Mouse (Mus musculus) intestine, postnatal 0 days (tissue): ENCODE data around the gene Dapk3. TPM values are rescaled to one million over a fixed set of nuclear protein-coding genes. Genes with fewer than 3 reads are reported as not detected.

Experiments
- ATAC-seq: fragments of 200-750 bp; cut with Nextera tagmentation; 2 replicates; pipeline ENCODE4 v1.8.0; 2017; ENCODE audit warnings: mild to moderate bottlenecking, moderate TSS enrichment, moderate library complexity
- H3K27ac ChIP-seq: fragments of 300-500 bp; sonication (generic); 2 replicates; pipeline ENCODE4 v1.5.1; 2014; ENCODE audit warnings: mild to moderate bottlenecking, low read depth, low read length, moderate library complexity
- H3K27me3 ChIP-seq: fragments of 300-500 bp; sonication (generic); replicated peaks from 2 replicates; pipeline ENCODE4 v1.6.1; 2014; ENCODE audit warnings: low read length, mixed read lengths; ENCODE audit not compliant: control insufficient read depth, insufficient read depth
- H3K36me3 ChIP-seq: fragments of 300-500 bp; sonication (generic); 2 replicates; pipeline ENCODE4 v1.6.1; 2014; ENCODE audit warnings: mild to moderate bottlenecking, moderate library complexity; ENCODE audit not compliant: control insufficient read depth, insufficient read depth
- H3K4me1 ChIP-seq: fragments of 300-500 bp; sonication (generic); replicated peaks from 2 replicates; pipeline ENCODE4 v1.6.1; 2014; ENCODE audit warnings: antibody characterized with exemption, low read length, mixed read lengths; ENCODE audit not compliant: control insufficient read depth, insufficient read depth
- H3K4me2 ChIP-seq: fragments of 300-500 bp; sonication (generic); replicated peaks from 2 replicates; pipeline ENCODE4 v1.6.1; 2014; ENCODE audit warnings: low read depth, mild to moderate bottlenecking, moderate library complexity
- H3K4me3 ChIP-seq: fragments of 300-500 bp; sonication (generic); 2 replicates; pipeline ENCODE4 v1.5.1; 2014; ENCODE audit warnings: low read depth, low read length
- H3K9ac ChIP-seq: fragments of 300-500 bp; sonication (generic); 2 replicates; pipeline ENCODE4 v1.6.1; 2014; ENCODE audit warnings: mild to moderate bottlenecking, low read depth, low read length
- H3K9me3 ChIP-seq: fragments of 300-500 bp; sonication (generic); 2 replicates; pipeline ENCODE4 v1.6.1; 2016; ENCODE audit warnings: mixed run types; ENCODE audit not compliant: control insufficient read depth
- CTCF ChIP-seq: sonication (generic); IDR thresholded peaks from 2 replicates; pipeline ENCODE4 v1.5.1; 2016; ENCODE audit warnings: low read depth, mild to moderate bottlenecking, control low read depth, antibody characterized with exemption, moderate library complexity
- WGBS: fragments of 180-500 bp; shearing (Covaris S2); extraction: QIAGEN DNeasy Blood & Tissue Kit; methylation state at CpG from one replicate; pipeline ENCODE4 v1.1.7; 2014; 5-methylcytosine and 5-hydroxymethylcytosine counted together
- polyA plus RNA-seq: library from polyadenylated mRNA; unstranded; fragments of >200 nt; fragmentation: Nextera tagmentation; extraction: Ambion mirVana; gene quantifications from 2 replicates; pipeline ENCODE4 v1.2.1, GENCODE M21; 2015

The Dapk3 gene
- polyA plus RNA-seq, 1 experiment from 2014 or later = 53.4 TPM

DNA sequence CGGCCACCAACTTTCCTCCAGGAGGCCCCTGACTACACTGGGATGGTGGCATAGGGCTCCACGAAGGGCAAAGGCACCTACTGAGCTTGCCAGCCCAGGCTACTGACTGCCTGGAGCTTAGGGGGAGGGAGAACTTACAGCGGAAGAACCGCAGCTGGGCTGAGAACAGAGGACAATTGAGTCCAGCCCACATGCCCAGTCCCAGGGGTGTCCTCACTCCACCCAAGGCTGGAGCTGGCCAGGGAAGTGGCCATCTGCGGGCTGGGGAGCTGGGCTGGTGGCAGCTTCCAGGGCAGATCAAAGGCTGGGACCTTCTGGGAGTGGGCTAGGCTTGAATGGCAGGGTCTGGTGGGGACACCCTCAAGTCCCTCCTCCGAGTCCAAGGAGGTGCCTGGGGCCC is 28.1 kb upstream of the Dapk3 start:
- peaks cover 65% of the 10 kb centered on the region for H3K36me3 ChIP-seq
- no peak overlapping the region for H3K4me2 ChIP-seq
- 75% methylated on average over 6 of the region's 6 CpGs for WGBS
- no peak for ATAC-seq
- H3K4me3 ChIP-seq = no peak overlapping the region
- peak overlapping the region; percentile 15; the same call in 1 of the 2 replicates for H3K27ac ChIP-seq
- H3K27me3 ChIP-seq = no peaks in the 10 kb centered on the region
- H3K9me3 ChIP-seq = no peaks in the 10 kb centered on the region
- H3K4me1 ChIP-seq = no peaks in the 10 kb centered on the region
- H3K9ac ChIP-seq = no peak overlapping the region
- no peak for TF ChIP-seq CTCF

DNA sequence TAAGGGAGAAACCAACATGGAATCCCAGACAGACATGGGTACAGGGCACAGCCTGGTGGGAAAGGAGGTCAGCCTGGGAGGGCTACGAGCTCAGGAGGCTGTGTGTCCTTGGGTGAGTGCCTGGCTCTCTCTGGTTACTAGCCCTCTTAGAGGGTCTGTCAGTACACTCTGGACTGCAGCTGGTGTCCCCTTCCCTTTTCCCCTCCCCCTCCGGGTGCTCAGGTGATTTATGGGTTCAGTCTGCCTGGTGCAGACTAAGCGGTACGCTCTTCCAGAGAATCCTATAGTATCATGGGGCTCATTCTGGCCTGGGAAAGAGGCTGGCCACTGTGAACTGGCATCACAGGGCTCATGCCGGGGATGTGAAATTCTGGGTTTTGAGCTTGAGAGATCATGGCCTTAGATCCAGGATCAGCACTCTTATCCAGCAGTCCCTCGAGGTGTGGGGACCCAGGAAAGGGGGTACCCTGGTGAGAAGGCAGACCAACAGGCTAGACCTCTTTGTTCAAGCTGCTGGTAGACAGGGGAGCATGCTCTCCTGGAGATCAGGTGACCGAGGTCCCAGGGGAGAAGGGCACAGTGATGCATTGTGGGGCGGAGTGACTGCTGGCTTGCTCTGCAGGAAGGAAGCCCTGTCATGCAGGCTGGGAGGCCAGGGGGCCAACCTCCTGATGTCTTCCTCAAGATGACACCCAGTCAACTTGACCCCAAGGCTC is 21.0 kb upstream of the Dapk3 start:
- H3K27ac ChIP-seq = no peak overlapping the region; the same call in 1 of the 2 replicates
- peak overlapping the region; percentile 0; the same call in 1 of the 2 replicates for H3K9ac ChIP-seq

GRCm38 (mm10) chr10:81162318-81162652 is 20.5 kb upstream of the Dapk3 start:
- Histone ChIP-seq H3K27ac (no peak overlapping the region; the same call in 1 of the 2 replicates), H3K9me3 (no peaks in the 10 kb centered on the region), H3K36me3 (peaks cover 46% of the 10 kb centered on the region), H3K4me3 (no peak overlapping the region), H3K4me2 (no peak overlapping the region), H3K4me1 (no peaks in the 10 kb centered on the region), H3K27me3 (no peaks in the 10 kb centered on the region), H3K9ac (peak overlapping the region; percentile 0; the same call in 1 of the 2 replicates)
- ATAC-seq = 0 out of 2 replicates have a peak, but pooled peaks have one; percentile 15
- TF ChIP-seq CTCF = no peak
- WGBS = 52% methylated on average over 2 of the region's 2 CpGs

More for the DNA sequence above, 21.0 kb upstream of the Dapk3 start:
- WGBS = 72% methylated on average over 8 of the region's 8 CpGs
- Histone ChIP-seq H3K9me3 (no peaks in the 10 kb centered on the region), H3K4me1 (no peaks in the 10 kb centered on the region), H3K27me3 (no peaks in the 10 kb centered on the region), H3K36me3 (peaks cover 51% of the 10 kb centered on the region), H3K4me3 (no peak overlapping the region), H3K4me2 (no peak overlapping the region)
- TF ChIP-seq CTCF = no peak
- ATAC-seq = peak; percentile 29; the same call in 1 of the 2 replicates

GRCm38 (mm10) chr10:81165118-81165517 is 17.7 kb upstream of the Dapk3 start:
- Histone ChIP-seq H3K4me1 (0 out of 2 replicates have a peak, but pooled peaks cover 4% of the 10 kb centered on the region), H3K4me2 (no peak overlapping the region), H3K36me3 (peaks cover 33% of the 10 kb centered on the region), H3K27ac (no peak overlapping the region), H3K9ac (no peak overlapping the region), H3K9me3 (no peaks in the 10 kb centered on the region), H3K4me3 (no peak overlapping the region), H3K27me3 (no peaks in the 10 kb centered on the region)
- 77% methylated on average over 8 of the region's 8 CpGs for WGBS
- TF ChIP-seq CTCF = no peak
- no peak for ATAC-seq

DNA sequence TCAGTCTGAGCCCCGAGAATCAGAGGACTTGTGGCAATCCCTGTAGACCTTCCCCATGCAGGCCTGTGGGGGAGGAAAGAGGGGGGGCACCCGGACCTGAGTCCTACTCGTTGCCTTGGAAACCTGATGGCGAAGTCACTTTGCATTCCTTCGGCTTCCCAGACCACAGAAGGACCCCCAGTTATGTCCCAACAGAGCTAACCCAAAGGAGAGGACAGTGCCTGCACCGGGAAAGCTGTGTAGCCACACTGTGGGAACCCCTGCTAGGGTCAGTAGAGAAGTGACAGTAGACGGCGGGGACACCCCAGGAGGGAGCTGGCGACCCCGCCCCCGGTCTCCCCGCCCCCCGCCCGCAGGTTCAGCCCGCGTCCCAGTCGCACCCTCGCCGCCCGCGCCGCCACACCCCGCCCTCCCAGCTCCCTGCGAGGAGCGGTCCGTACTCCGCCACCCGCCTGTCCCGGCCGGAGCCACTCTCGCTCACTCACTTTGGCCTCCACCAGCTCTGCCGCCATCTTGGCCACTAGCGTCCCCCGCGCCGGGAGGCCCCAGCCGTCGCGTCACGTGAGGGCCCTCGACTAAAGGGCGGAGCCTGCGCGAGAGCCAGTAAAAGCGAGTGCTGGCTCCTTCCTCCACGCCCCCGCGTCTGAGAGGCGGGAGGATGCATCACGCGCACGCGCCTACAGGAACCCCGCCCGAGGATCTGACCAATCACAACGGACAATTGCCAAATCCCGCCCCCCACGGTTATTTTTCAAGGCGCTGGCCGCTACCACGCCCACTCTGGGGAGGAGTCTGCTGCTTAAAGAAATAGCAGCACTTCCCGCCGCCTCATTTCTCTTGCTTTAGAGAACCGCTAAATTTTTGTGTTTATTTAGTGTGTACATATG is 15.4 kb upstream of the Dapk3 start, which contains the start of gene Pias4:
Pias4 (minus strand) TSS at position 724 of the 887 bp plus-strand sequence.
- 1% methylated on average over 64 of the region's 64 CpGs for WGBS
- Histone ChIP-seq H3K9ac (peak within 1 kb of the TSS; percentile 94), H3K27me3 (no peaks in the 10 kb centered on the region), H3K36me3 (peaks cover 10% of the 10 kb centered on the region), H3K4me1 (0 out of 2 replicates have a peak, but pooled peaks cover 4% of the 10 kb centered on the region), H3K27ac (peak within 1 kb of the TSS; percentile 77), H3K4me3 (peak within 1 kb of the TSS; percentile 93), H3K4me2 (peak within 1 kb of the TSS; percentile 88), H3K9me3 (no peaks in the 10 kb centered on the region)
- no peak for TF ChIP-seq CTCF
- ATAC-seq = peak; percentile 88

- 0 out of 2 replicates have a peak, but pooled peaks cover 4% of the 10 kb centered on the region for H3K4me1 ChIP-seq
- WGBS = 11% methylated on average over 5 of the region's 5 CpGs
- peaks cover 7% of the 10 kb centered on the region; the same call in 1 of the 2 replicates for H3K36me3 ChIP-seq
- H3K4me3 ChIP-seq = peak overlapping the region; percentile 40
- H3K9ac ChIP-seq = peak overlapping the region; percentile 5; the same call in 1 of the 2 replicates
- no peak for TF ChIP-seq CTCF
- peak; percentile 37 for ATAC-seq
- H3K27me3 ChIP-seq = no peaks in the 10 kb centered on the region
- peak overlapping the region; percentile 77; the same call in 1 of the 2 replicates for H3K27ac ChIP-seq
- H3K9me3 ChIP-seq = no peaks in the 10 kb centered on the region
- H3K4me2 ChIP-seq = peak overlapping the region; percentile 88
Observed at GRCm38 (mm10) chr10:81168087-81168431, 14.7 kb upstream of the Dapk3 start.
